Mouse (Mus musculus) midbrain, embryonic 11.5 days (tissue): ENCODE results near the gene Cav1. TPM values are rescaled to one million over a fixed set of nuclear protein-coding genes. Genes with fewer than 3 reads are reported as not detected.
A peak's percentile ranks its signal among the peaks of the same experiment; 100 is the strongest.

ENCODE experiments used
- ATAC-seq: fragments of 200-750 bp; cut with Nextera tagmentation; 2 replicates; pipeline ENCODE4 v1.8.0; 2017; ENCODE audit warnings: moderate TSS enrichment, moderate library complexity; ENCODE audit not compliant: low FRiP score
- DNase-seq: peaks from one replicate; pipeline ENCODE4 v3.0.0; 2015; ENCODE audit warnings: low spot score; ENCODE audit errors: missing footprints
- H3K27ac ChIP-seq: fragments of 300-500 bp; sonication (generic); 2 replicates; pipeline ENCODE4 v1.5.1; 2014; ENCODE audit warnings: low read depth, low read length
- H3K27me3 ChIP-seq: fragments of 300-500 bp; sonication (generic); 2 replicates; pipeline ENCODE4 v1.6.1; 2014; ENCODE audit warnings: mild to moderate bottlenecking, low read length, moderate library complexity, mixed read lengths; ENCODE audit not compliant: control insufficient read depth, insufficient read depth
- H3K36me3 ChIP-seq: fragments of 300-500 bp; sonication (generic); 2 replicates; pipeline ENCODE4 v1.6.1; 2014; ENCODE audit warnings: mild to moderate bottlenecking, low read length, moderate library complexity, mixed read lengths; ENCODE audit not compliant: control insufficient read depth, insufficient read depth
- H3K4me1 ChIP-seq: fragments of 300-500 bp; sonication (generic); 2 replicates; pipeline ENCODE4 v1.6.1; 2014; ENCODE audit warnings: low read length; ENCODE audit not compliant: control insufficient read depth, insufficient read depth
- H3K4me2 ChIP-seq: fragments of 300-500 bp; sonication (generic); 2 replicates; pipeline ENCODE4 v1.6.1; 2014; ENCODE audit warnings: mild to moderate bottlenecking, moderate library complexity
- H3K4me3 ChIP-seq: fragments of 300-500 bp; sonication (generic); 2 replicates; pipeline ENCODE4 v1.5.1; 2014; ENCODE audit warnings: low read depth, low read length
- H3K9ac ChIP-seq: fragments of 300-500 bp; sonication (generic); 2 replicates; pipeline ENCODE4 v1.6.1; 2014; ENCODE audit warnings: low read length
- H3K9me3 ChIP-seq: fragments of 300-500 bp; sonication (generic); 2 replicates; pipeline ENCODE4 v1.6.1; 2016; ENCODE audit warnings: low read length; ENCODE audit not compliant: control insufficient read depth
- WGBS: fragments of 180-500 bp; shearing (Covaris S2); extraction: QIAGEN DNeasy Blood & Tissue Kit; methylation state at CpG from one replicate; pipeline ENCODE4 v1.1.7; 2014; 5-methylcytosine and 5-hydroxymethylcytosine counted together
- polyA plus RNA-seq: library from polyadenylated mRNA; unstranded; fragments of >200 nt; fragmentation: Nextera tagmentation; extraction: Ambion mirVana; gene quantifications from 2 replicates; pipeline ENCODE4 v1.2.1, GENCODE M21; 2014

Gene Cav1
- polyA plus RNA-seq, 1 experiment from 2014 or later = 9.8 TPM

GRCm38 (mm10) chr6:17348011-17348410 lies 41.9 kb downstream of the Cav1 start:
- H3K9me3 ChIP-seq = no peaks in the 10 kb centered on the region
- no peak overlapping the region for H3K9ac ChIP-seq
- no peak overlapping the region for H3K4me3 ChIP-seq
- H3K36me3 ChIP-seq = no peaks in the 10 kb centered on the region
- H3K4me1 ChIP-seq = no peaks in the 10 kb centered on the region
- ATAC-seq (no peak), DNase-seq (peak; percentile 44)
- H3K27ac ChIP-seq = no peak overlapping the region
- no peak overlapping the region for H3K4me2 ChIP-seq
- 81% methylated on average over 3 of the region's 3 CpGs for WGBS
- H3K27me3 ChIP-seq = no peaks in the 10 kb centered on the region

GRCm38 (mm10) chr6:17350803-17351202 lies 44.7 kb downstream of the Cav1 start:
- DNase-seq = no peak
- H3K9me3 ChIP-seq = no peaks in the 10 kb centered on the region
- no peak overlapping the region for H3K9ac ChIP-seq
- H3K4me1 ChIP-seq = no peaks in the 10 kb centered on the region
- no peaks in the 10 kb centered on the region for H3K27me3 ChIP-seq
- no peak overlapping the region for H3K27ac ChIP-seq
- WGBS = 92% methylated on average over 5 of the region's 5 CpGs
- H3K36me3 ChIP-seq = no peaks in the 10 kb centered on the region
- H3K4me3 ChIP-seq = no peak overlapping the region
- H3K4me2 ChIP-seq = no peak overlapping the region
- ATAC-seq = no peak

- Histone ChIP-seq H3K9me3 (no peaks in the 10 kb centered on the region), H3K27ac (no peak overlapping the region), H3K4me1 (no peaks in the 10 kb centered on the region), H3K4me2 (no peak overlapping the region), H3K27me3 (no peaks in the 10 kb centered on the region), H3K36me3 (no peaks in the 10 kb centered on the region), H3K4me3 (no peak overlapping the region), H3K9ac (no peak overlapping the region)
- DNase-seq (peak; percentile 85), ATAC-seq (peak; percentile 71; the same call in 1 of the 2 replicates)
- WGBS = 18% methylated on average over 6 of the region's 6 CpGs
Observed at GRCm38 (mm10) chr6:17358896-17359690, 53.0 kb downstream of the Cav1 start.

GRCm38 (mm10) chr6:17362771-17363170 lies 56.6 kb downstream of the Cav1 start:
- Histone ChIP-seq H3K36me3 (no peaks in the 10 kb centered on the region), H3K9ac (no peak overlapping the region), H3K4me2 (no peak overlapping the region), H3K4me3 (no peak overlapping the region), H3K27ac (no peak overlapping the region), H3K9me3 (no peaks in the 10 kb centered on the region), H3K4me1 (no peaks in the 10 kb centered on the region), H3K27me3 (no peaks in the 10 kb centered on the region)
- 46% methylated on average over 3 of the region's 3 CpGs for WGBS
- peak; percentile 81 for DNase-seq
- no peak for ATAC-seq

- H3K36me3 ChIP-seq = no peaks in the 10 kb centered on the region
- H3K27me3 ChIP-seq = no peaks in the 10 kb centered on the region
- DNase-seq = peak; percentile 21
- H3K9ac ChIP-seq = no peak overlapping the region
- H3K27ac ChIP-seq = no peak overlapping the region
- H3K4me3 ChIP-seq = no peak overlapping the region
- WGBS = 80% methylated on average over 17 of the region's 17 CpGs
- no peak for ATAC-seq
- H3K9me3 ChIP-seq = no peaks in the 10 kb centered on the region
- no peaks in the 10 kb centered on the region for H3K4me1 ChIP-seq
- no peak overlapping the region for H3K4me2 ChIP-seq
Observed at GRCm38 (mm10) chr6:17363446-17364179, 57.5 kb downstream of the Cav1 start.

- ATAC-seq = no peak
- Histone ChIP-seq H3K4me2 (no peak overlapping the region), H3K9me3 (no peaks in the 10 kb centered on the region), H3K9ac (no peak overlapping the region), H3K36me3 (no peaks in the 10 kb centered on the region), H3K27ac (no peak overlapping the region), H3K4me3 (no peak overlapping the region), H3K27me3 (no peaks in the 10 kb centered on the region), H3K4me1 (no peaks in the 10 kb centered on the region)
- no peak for DNase-seq
- WGBS = 90% methylated on average over 5 of the region's 5 CpGs
Observed at GRCm38 (mm10) chr6:17374326-17374725, 68.2 kb downstream of the Cav1 start.

GRCm38 (mm10) chr6:17377371-17377770 lies 71.2 kb downstream of the Cav1 start:
- WGBS = 80% methylated on average over 2 of the region's 2 CpGs
- no peaks in the 10 kb centered on the region for H3K36me3 ChIP-seq

GRCm38 (mm10) chr6:17380102-17380501 lies 74.0 kb downstream of the Cav1 start:
- DNase-seq (no peak), ATAC-seq (no peak)
- no peaks in the 10 kb centered on the region for H3K9me3 ChIP-seq
- H3K4me1 ChIP-seq = no peaks in the 10 kb centered on the region
- H3K36me3 ChIP-seq = no peaks in the 10 kb centered on the region
- no peak overlapping the region for H3K27ac ChIP-seq
- H3K4me3 ChIP-seq = no peak overlapping the region
- H3K9ac ChIP-seq = no peak overlapping the region
- 85% methylated on average over 3 of the region's 3 CpGs for WGBS
- H3K4me2 ChIP-seq = no peak overlapping the region
- H3K27me3 ChIP-seq = no peaks in the 10 kb centered on the region

More at GRCm38 (mm10) chr6:17377371-17377770, 71.2 kb downstream of the Cav1 start:
- Histone ChIP-seq H3K27ac (no peak overlapping the region), H3K9ac (no peak overlapping the region), H3K4me2 (no peak overlapping the region), H3K9me3 (no peaks in the 10 kb centered on the region), H3K4me3 (no peak overlapping the region), H3K27me3 (no peaks in the 10 kb centered on the region), H3K4me1 (no peaks in the 10 kb centered on the region)
- ATAC-seq = no peak
- DNase-seq = no peak

- no peak overlapping the region for H3K4me2 ChIP-seq
- no peak overlapping the region for H3K4me3 ChIP-seq
- H3K4me1 ChIP-seq = no peaks in the 10 kb centered on the region
- no peak for ATAC-seq
- WGBS = 84% methylated on average over 6 of the region's 6 CpGs
- H3K9ac ChIP-seq = no peak overlapping the region
- no peak overlapping the region for H3K27ac ChIP-seq
- H3K27me3 ChIP-seq = no peaks in the 10 kb centered on the region
- no peaks in the 10 kb centered on the region for H3K9me3 ChIP-seq
- DNase-seq = no peak
- H3K36me3 ChIP-seq = no peaks in the 10 kb centered on the region
Observed at GRCm38 (mm10) chr6:17381690-17382089, 75.6 kb downstream of the Cav1 start.
